Mouse (Mus musculus) adrenal gland (tissue): ENCODE data around the gene Neu1.

Source experiments
- intact Hi-C: fragments of 180-260 bp; cut with DNase I; formaldehyde crosslinking; loops from one replicate; pipeline ENCODE4 v1.15.1; 2025
- long read RNA-seq, 2 experiments: library from polyadenylated mRNA; unstranded; transcript quantifications; one replicate each; pipeline ENCODE4 v2.0.0; 2020; ENCODE audit warnings: borderline replicate concordance in 1 of 2; ENCODE audit not compliant: insufficient replicate concordance in 1 of 2

Neu1 gene
- long read RNA-seq, experiment 1, transcript Neu1-201 (6 exons, 2,474 nt) = major isoform, 25 of 27 reads
- long read RNA-seq, experiment 1, partial matches to known transcripts = 2 of 27 reads
- long read RNA-seq, experiment 1, other reads (novel, unspliced or antisense) = 0 of 27 reads
- long read RNA-seq, experiment 2, transcript Neu1-201 (6 exons, 2,474 nt) = major isoform, 16 of 19 reads
- long read RNA-seq, experiment 2, partial matches to known transcripts = 1 of 19 reads
- long read RNA-seq, experiment 2, other reads (novel, unspliced or antisense) = 1 of 19 reads

DNA sequence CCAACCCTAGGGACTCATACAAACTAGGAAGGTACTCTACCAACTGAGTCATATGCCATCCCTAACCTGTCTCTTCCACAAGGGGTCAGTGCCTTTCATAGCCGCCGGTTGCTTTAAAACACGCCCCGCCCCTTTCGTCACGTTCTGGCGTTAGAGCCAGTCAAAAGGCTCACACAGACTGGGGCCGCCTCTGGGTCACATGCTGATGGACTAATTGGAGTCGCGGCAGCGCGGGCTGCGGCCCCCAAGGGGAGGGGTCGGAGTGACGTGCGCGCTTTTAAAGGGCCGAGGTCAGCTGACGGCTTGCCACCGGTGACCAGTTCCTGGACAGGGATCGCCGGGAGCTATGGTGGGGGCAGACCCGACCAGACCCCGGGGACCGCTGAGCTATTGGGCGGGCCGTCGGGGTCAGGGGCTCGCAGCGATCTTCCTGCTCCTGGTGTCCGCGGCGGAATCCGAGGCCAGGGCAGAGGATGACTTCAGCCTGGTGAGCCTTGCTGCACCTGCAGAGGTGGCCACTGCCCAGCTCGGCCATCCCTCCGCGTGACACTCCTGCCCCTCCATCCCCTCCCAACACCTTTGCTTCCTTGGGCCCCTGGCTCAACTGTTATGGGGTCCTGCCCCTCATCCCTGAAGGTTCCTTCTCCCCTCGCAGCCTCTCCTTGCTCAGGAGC lies at the start of gene Neu1:
Gene Neu1, plus strand, starts transcription at position 193 of the 674 bp plus-strand sequence.
- intact Hi-C loops = no loop called here

DNA sequence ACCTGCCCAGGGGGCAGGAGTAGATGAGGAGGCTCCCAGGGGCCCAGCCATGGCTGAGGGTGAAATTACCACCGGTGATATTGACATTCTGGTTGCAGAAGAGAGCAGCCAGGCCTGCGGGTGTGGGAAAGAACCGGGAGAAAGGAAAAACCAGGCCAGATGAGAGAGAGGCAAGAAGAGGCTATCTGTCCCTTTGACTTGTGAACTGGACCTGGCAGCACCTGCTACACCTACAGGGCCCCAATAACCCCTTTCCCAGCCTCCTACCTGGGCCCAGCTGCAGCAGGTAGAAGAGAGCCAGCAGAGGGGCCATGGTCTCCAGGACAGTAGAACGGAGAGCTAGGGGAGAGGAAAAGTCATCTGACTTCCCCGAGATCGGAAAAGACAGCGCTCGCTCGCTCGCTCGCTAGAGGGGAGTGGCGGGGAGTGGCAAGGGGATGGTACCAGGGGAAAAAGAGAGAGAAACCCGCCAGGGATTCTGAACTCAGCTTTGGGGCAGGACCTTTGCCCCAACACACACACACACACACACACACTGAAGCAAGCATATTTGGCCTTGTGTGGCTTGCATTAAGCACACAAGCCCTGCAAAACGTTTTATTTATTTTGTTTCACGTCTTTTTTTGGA lies 49.3 kb upstream of the Neu1 start, which contains the start of gene Gm20547:
Gene Gm20547, minus strand, starts transcription at position 360 of the 628 bp plus-strand sequence.
- intact Hi-C loops = no loop called here

DNA sequence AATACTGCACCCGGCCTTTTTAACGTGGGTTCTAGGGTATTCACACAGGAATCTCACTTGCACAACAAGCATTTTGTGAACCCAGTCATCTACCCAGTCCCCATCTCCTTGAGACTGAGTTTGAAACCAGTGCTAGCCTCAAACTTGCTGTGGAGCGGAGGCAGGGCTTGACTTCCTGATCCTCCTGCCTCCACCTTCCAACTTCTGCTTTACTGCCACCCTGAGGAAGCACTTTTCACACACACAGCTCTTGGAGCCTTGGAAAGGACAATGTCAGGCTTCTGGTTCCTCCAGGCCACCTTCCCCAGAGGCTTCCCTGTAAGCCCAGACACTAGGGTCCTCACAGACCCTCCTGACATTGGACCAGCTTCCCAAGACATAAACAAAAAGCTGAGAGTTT lies 47.7 kb upstream of the Neu1 start:
- intact Hi-C loops = no loop called here

DNA sequence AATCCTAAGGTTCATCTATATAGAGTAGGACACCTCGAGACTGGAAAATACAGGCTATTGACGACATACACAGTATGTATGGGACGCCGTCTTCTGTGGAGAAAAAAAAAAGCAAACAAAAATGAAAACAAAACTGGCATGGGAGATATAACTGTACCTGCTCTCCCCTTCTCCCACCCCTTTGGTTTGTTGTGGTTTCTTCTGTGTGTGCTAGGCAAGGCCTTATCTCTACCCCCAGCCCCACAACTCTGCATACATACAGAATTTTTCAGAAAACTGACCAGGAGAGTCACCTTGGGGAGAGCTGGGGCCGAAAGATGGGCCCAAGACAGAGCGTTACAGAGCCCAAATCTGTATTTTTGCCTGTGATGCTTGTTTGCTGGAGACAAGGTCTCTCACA lies 46.3 kb upstream of the Neu1 start:
- intact Hi-C loops = no loop called here

DNA sequence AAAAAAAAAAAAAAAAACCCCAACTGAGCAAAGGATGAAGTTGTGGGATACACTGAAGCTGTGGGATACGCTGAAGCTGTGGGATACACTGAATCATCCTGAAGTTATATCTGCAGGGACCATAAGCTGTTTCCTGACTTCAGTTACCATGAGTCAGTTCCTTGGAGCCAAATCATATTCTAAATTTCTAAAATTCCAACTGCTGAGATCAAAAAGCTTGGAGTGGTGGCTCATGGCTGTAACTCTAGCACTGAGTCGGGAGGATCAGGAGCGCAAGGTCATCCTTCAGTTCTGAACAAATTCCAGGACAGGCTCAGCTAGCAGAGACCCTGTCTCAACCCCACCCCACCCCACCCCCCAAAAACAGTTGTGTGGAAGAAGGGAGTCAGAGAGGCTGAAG lies 45.4 kb upstream of the Neu1 start:
- intact Hi-C loops = no loop called here

DNA sequence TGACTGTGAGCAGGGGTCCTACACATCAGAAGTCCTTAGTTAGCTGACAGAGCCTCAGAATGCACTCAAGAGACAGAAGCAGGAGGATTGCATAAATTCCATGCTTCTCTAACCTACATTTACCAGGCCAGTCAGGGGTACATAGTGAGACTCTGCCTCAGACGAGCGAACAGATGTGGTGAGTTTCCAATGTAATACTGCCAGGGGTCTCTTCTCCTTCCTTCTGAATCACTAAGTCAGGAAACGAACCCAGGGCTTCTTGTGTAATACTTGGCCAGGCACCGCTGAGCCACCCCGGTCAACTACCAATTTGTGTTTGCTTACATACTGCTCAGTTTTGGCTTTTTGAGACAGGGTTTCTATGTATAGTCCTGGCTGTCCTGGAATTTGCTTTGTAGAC lies 43.1 kb upstream of the Neu1 start:
- intact Hi-C loops = no loop called here

DNA sequence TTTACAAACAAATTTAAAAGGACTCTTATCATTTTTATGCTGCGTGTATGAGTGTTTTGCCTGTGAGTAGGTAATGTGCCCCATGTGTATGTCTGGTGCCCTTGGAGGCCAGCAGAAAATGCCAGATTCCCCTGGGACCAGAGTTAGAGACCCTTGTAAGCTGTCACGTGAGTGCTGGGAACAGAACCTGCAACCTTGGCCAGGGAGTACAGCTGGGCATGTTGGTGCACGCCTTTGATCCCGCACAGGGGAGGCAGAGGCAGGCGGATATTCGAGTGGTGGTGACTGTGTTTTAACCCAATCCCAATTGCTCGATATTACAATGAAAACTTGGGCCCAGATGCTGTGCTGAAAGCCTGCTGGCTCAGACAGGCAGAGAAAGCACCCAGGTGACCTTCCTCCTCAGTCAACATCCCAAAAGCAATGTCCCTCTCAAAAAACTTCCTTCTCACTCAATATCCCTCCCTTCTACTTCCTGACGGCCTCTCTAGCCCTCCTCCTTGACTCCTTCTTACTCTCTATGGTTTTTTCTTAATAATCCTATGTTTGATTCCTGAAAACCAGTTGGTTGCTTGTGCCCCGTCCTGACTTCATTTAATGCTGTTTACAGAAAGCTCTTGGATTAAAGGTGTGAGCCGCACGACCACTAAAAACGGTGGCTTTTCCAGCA lies 40.8 kb upstream of the Neu1 start:
- intact Hi-C loops = no loop called here

DNA sequence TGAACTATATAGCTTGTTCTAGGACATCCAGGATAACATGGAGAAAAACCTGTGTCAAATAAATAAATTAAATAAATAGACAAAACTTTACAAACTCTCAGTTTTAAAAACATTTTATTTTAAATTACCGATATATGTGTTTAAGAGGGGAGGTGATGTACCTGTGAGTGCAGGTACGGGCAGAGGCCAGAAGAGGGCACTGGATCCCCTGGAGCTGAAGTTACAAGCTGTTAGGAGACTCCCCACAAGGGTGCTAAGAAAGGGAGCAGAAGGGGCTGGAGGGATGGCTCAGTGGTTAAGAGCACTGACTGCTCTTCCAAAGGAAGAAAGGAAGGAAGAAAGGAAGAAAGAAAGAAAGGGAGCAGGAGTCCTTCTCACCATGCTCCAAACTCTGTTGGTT lies 39.7 kb upstream of the Neu1 start:
- intact Hi-C loops = no loop called here

DNA sequence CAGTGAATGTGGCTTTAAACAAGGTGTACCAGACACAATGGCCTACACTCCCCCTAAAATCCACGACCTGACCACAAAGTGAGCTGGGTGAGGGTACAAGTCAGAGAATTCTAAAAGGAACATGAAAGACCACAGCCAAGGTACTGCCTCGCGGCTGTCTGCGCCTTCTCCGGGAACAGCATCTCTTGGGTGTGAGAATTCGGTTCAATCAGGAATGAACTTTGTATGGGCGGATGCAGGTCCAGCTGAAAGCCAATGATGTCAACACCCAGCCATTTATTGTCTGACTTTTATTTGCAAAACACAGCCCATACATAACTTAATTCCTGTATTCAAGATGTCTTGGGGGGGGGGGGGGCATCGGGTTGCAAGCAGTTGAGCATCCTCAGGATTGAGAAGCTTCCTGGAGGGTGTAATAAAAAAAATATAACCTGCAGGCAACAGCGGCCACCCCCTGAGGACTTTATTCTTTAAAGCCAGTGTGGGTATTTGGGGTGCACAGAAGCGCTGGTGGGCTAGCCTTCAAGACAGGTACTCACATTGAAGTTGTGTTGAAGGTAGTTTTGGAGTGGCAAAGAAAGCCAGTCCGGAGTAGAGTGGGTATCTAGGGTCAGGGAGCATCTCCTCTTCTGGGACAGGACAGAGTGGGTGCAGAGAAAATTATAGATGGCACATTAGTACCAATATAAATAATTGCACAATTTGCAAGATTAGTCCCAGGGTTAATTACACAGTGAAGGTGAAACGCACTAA lies 37.8 kb upstream of the Neu1 start:
- intact Hi-C loops = no loop called here

DNA sequence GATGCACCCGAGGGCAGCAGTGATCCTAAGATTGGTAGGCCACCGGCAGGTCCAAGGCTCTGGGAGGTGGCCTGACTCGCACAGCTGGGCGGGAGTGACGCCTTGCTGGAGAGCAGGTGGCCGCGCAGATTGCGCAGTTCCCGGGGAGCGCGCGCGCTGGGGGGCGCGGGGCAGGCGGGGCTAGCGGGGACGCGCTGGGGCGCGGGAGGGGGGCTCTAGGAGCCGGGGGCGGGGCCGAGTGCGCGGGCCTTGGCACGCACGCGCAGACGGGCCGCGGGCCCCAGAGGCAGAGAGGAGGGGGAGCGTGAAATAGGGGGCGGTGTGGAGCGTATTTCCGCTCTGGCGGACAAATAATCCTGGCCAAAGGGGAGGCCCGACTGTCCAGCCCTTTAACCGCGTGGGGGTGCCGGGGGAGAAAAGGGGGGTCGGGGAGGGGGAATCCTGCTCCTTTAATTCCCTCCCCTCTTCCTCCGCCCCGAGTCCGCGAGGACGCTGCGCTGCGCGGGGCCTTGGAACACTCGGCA lies 36.9 kb upstream of the Neu1 start:
- intact Hi-C loops = no loop called here

DNA sequence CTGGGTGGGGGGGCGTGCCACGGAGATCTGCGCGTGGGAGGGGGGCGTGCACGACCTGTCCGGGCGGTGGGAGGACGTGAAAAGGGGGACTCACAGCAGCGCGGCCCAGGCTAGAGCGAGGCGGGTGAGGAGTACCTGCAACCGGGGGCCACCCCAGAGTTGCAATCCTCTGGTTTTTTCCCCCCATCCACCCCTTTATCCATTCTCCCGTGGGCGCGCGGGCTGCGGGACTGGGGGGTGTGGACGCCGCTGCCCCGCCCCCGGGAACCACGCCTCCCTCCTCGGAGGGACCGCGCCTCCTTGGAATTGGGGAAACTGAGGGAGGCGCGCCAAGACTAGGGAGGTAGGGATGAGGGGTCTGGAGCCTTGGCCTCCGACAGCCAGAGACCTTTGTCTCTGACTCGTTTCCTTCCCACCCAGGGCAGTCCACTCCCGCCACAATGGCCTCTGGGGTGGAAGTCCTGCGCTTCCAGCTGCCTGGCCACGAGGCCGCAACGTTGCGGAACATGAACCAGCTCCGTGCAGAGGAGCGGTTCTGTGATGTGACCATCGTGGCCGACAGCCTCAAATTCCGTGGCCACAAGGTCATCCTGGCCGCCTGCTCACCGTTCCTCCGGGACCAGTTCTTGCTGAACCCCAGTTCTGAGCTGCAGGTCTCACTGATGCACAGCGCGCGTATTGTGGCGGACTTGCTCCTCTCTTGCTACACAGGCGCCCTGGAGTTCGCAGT lies 36.1 kb upstream of the Neu1 start:
- intact Hi-C loops = loop anchor here (5.0 kb wide), 1 partner anchor 38 kb away; no protein-coding TSS in a partner anchor

DNA sequence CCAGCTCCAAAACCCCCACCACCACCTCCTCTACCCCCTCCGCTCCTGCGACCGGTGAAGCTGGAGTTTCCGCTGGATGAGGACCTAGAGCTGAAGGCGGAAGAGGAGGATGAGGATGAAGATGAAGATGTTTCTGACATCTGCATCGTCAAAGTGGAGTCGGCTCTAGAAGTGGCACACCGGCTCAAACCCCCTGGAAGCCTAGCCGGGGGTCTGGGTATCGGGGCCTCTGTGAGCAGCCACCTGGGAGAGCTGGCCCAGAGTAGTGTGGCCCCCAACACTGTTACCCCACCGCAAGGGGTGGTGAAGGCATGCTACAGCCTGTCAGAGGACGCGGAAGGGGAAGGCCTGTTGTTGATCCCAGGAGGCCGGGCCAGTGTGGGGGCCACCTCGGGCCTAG lies 35.3 kb upstream of the Neu1 start:
- intact Hi-C loops = loop anchor here (5.0 kb wide), 1 partner anchor 38 kb away; no protein-coding TSS in a partner anchor

DNA sequence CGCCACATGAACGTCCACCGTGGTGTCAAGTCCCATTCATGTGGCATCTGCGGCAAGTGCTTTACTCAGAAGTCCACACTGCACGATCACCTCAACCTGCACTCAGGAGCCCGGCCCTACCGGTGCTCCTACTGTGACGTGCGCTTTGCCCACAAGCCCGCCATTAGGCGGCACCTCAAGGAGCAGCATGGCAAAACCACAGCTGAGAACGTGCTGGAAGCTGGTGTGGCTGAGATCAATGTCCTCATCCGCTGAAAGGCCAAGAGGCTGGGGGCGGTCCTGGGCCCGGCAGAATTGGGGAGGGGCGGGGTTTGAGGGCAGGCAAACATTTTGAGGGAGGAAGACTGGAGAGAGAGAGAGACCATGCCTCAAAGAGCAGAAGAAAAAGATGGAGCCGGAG lies 34.7 kb upstream of the Neu1 start:
- intact Hi-C loops = loop anchor here (5.0 kb wide), 1 partner anchor 39 kb away; no protein-coding TSS in a partner anchor

DNA sequence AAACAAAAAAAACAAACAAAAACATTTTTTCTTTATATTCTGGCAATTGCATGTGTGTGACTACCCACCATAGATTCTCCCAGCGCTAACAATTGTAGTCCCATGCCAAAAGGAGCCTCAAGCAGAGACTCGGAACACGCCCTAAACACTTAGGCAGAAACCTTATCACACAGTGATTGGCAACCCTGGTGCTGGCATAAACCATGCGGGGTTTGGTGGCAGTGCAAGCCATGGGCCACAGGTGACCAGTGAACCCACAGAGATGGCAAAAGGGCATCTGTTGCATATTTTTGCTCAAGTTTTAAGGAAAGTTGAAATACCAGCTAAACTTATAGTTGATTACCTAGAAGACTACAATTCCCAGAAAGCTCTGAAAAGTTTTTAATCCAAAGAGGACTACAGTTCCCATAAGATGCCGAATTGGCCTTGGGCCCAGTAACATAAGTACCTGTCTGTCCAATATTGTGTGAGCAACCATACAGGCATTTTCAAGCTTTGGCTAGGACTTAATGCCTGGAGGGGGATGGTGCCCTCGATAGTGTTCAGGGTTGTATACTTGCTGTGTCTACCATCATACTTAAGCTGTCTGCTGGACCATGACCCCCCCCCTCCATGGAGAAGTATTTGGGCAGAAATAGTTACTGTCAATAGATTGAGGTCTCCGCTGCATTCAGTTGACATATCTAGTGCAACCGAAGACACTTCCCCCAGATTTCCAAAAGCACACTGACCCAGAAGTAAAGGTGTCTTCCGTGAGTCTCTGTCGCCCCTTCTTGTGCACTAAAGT lies 33.5 kb upstream of the Neu1 start:
- intact Hi-C loops = loop anchor here (5.0 kb wide), 1 partner anchor 40 kb away; no protein-coding TSS in a partner anchor

DNA sequence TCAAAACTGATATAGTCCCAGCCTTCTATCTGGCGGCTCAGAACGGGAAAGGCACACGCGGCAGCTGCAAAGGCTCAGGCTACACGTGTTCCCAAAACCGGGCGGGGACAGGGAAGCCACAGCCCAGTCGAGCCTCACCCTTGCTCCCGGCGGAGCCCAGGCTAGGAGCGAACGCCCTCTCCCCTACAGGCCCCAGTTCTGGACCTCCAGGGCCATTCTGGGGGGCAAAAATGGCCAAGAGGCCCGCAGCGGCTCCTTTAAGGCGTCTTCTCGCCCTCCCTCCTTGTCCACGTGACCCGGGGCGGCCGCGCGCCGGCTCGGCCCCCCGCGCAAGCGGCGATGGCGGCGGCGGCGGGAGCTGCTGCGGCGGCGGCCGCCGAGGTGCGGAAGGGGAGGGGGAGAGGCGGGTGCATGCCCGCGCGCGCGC lies 32.9 kb upstream of the Neu1 start, which contains the start of the genes C2 and Ehmt2:
Gene C2, minus strand, starts transcription at position 106 of the 427 bp plus-strand sequence.
Gene Ehmt2, plus strand, starts transcription at position 310 of the 427 bp plus-strand sequence.
- intact Hi-C loops = loop anchor here (5.0 kb wide), 1 partner anchor 41 kb away; no protein-coding TSS in a partner anchor

DNA sequence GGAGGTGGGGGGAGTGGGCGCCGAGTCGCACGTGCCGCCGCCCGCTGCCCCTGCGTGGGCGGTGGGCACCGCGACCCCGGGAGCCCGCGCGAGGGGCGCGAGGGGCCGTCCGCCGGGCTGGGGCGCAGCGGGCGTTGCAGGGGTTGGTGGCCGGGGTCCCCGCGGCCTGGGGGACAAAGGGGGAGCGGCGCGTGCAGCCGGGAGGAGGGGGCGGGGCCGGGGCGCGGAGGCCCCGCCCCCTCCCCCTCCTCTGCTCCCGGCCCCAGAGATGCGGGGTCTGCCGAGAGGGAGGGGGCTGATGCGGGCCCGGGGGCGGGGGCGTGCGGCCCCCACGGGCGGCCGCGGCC lies 32.4 kb upstream of the Neu1 start:
- intact Hi-C loops = loop anchor here (5.0 kb wide), 1 partner anchor 41 kb away; no protein-coding TSS in a partner anchor

DNA sequence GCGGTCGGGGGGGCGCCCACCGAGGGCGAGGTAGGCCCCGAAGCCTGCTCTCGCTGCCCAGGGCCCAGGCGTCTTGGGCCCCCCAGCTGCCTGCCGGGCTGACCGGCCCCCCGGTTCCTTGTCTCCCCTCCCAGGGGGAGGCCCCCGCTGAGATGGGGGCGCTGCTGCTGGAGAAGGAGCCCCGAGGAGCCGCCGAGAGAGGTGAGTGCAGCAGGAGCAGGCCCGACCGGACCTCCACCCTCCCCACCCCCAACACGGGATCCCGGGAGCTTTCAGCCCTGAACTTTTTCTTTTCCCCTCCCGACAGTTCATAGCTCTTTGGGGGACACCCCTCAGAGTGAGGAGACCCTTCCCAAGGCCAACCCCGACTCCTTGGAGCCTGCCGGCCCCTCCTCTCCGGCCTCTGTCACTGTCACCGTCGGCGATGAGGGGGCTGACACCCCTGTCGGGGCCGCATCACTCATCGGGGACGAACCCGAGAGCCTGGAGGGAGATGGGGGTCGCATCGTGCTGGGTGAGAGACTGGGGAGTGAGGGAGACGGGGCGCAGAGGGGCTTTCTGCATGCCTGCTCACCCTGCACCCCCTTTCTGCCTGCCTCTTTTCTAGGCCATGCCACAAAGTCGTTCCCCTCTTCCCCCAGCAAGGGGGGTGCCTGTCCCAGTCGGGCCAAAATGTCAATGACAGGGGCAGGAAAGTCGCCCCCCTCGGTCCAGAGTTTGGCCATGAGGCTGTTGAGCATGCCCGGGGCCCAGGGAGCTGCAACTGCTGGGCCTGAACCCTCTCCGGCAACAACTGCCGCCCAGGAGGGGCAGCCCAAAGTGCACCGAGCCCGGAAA lies 31.8 kb upstream of the Neu1 start:
- intact Hi-C loops = loop anchor here (5.0 kb wide), 1 partner anchor 42 kb away; no protein-coding TSS in a partner anchor

DNA sequence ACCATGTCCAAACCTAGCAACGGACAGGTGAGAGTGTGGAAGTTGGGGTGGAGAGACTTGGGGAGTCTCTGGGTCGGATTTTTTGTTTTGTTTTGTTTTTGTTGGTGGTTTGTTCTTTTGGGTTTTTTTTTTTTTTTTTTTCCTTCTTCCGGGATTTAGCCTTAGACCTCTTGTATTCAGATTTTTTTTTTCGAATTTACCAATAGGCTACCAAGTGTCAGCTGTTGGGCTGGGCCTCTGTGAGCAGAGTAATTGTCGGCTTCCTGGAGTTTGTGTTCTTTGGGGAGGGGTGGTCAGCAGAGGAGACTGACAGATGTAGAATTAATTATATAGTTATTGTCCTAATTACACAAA lies 31.2 kb upstream of the Neu1 start:
- intact Hi-C loops = loop anchor here (5.0 kb wide), 1 partner anchor 43 kb away; no protein-coding TSS in a partner anchor
